Mouse (Mus musculus) heart, embryonic 16.5 days (tissue): ENCODE data around the gene Serpine2. TPM values are rescaled to one million over a fixed set of nuclear protein-coding genes. Genes with fewer than 3 reads are reported as not detected.

Experiments
- ATAC-seq: fragments of 200-750 bp; cut with Nextera tagmentation; replicated peaks from 2 replicates; pipeline ENCODE4 v1.8.0; 2017; ENCODE audit warnings: moderate number of reproducible peaks; ENCODE audit not compliant: insufficient read depth, low FRiP score; ENCODE audit errors: extremely low read depth
- H3K27ac ChIP-seq: fragments of 300-500 bp; sonication (generic); 2 replicates; pipeline ENCODE4 v1.5.1; 2014; ENCODE audit warnings: mild to moderate bottlenecking, low read length, control low read depth, moderate library complexity
- H3K27me3 ChIP-seq: fragments of 300-500 bp; sonication (generic); 2 replicates; pipeline ENCODE4 v1.6.1; 2014; ENCODE audit warnings: low read length, mixed read lengths; ENCODE audit not compliant: control insufficient read depth, insufficient read depth
- H3K36me3 ChIP-seq: fragments of 300-500 bp; sonication (generic); 2 replicates; pipeline ENCODE4 v1.6.1; 2014; ENCODE audit not compliant: control insufficient read depth, insufficient read depth
- H3K4me1 ChIP-seq: fragments of 300-500 bp; sonication (generic); 2 replicates; pipeline ENCODE4 v1.6.1; 2014; ENCODE audit warnings: low read length, mixed read lengths; ENCODE audit not compliant: control insufficient read depth, insufficient read depth
- H3K4me2 ChIP-seq: fragments of 300-500 bp; sonication (generic); 2 replicates; pipeline ENCODE4 v1.6.1; 2014; ENCODE audit warnings: low read depth, mild to moderate bottlenecking, control low read depth, low read length
- H3K4me3 ChIP-seq: fragments of 300-500 bp; sonication (generic); 2 replicates; pipeline ENCODE4 v1.5.1; 2014; ENCODE audit warnings: mild to moderate bottlenecking, control low read depth, low read length
- H3K9ac ChIP-seq: fragments of 300-500 bp; sonication (generic); 2 replicates; pipeline ENCODE4 v1.6.1; 2014; ENCODE audit warnings: low read length, control low read depth
- H3K9me3 ChIP-seq: fragments of 300-500 bp; sonication (generic); replicated peaks from 2 replicates; pipeline ENCODE4 v1.6.1; 2016; ENCODE audit warnings: low read length; ENCODE audit not compliant: control insufficient read depth
- WGBS: fragments of 180-500 bp; shearing (Covaris S2); extraction: QIAGEN DNeasy Blood & Tissue Kit; methylation state at CpG from one replicate; pipeline ENCODE4 v1.1.7; 2014; 5-methylcytosine and 5-hydroxymethylcytosine counted together
- polyA plus RNA-seq: library from polyadenylated mRNA; unstranded; fragments of >200 nt; fragmentation: Nextera tagmentation; extraction: Ambion mirVana; gene quantifications from 2 replicates; pipeline ENCODE4 v1.2.1, GENCODE M21; 2015

Gene Serpine2
- polyA plus RNA-seq, 1 experiment from 2014 or later, result 91.0 TPM

DNA sequence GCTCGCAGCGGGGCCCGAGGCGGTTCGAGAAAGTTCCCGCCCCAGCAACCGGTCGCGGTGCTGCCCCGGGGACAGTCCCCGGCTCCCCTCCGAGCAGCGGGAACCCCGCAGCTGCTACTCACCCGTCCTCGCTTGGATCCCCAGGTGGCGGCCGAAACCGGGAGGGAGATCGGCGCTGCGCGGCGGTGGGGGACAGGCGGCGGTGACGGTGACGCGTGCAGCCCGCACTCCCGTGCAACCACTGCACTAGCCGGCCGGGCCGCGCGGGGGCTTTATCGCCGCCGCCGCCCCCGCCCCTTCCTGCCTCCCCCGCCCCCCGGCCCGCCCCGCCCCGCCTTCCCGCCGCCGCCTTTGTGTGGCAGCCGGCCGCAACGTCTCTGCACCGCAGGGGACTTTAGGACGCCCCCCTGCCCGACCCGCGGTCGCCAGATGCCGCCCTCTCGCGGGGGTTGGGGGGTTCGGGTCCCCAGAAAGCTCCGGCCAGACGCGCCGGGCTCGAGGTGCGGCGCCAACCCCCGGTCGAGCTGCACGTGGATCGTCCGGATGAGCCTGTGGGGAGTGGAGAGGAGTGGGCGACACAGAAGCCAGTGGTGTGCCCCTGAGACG lies 2.5 kb downstream of the Serpine2 start:
- peaks cover 21% of the 10 kb centered on the region for H3K4me1 ChIP-seq
- H3K27me3 ChIP-seq, result no peaks in the 10 kb centered on the region
- H3K9me3 ChIP-seq, result no peaks in the 10 kb centered on the region
- H3K36me3 ChIP-seq, result no peaks in the 10 kb centered on the region
- peak overlapping the region; percentile 97 for H3K4me2 ChIP-seq
- H3K9ac ChIP-seq, result peak overlapping the region; percentile 87
- H3K4me3 ChIP-seq, result peak overlapping the region; percentile 83
- 1% methylated on average over 57 of the region's 76 CpGs for WGBS
- H3K27ac ChIP-seq, result peak overlapping the region; percentile 40; the same call in 1 of the 2 replicates
- peak; percentile 69 for ATAC-seq

GRCm38 (mm10) chr1:79857681-79858388 lies 3.1 kb downstream of the Serpine2 start:
- Histone ChIP-seq H3K27ac (no peak overlapping the region), H3K9me3 (no peaks in the 10 kb centered on the region), H3K9ac (peak overlapping the region; percentile 87), H3K36me3 (no peaks in the 10 kb centered on the region), H3K4me3 (peak overlapping the region; percentile 83), H3K4me1 (peaks cover 21% of the 10 kb centered on the region), H3K27me3 (no peaks in the 10 kb centered on the region), H3K4me2 (peak overlapping the region; percentile 97)
- ATAC-seq, result peak; percentile 24; the same call in 1 of the 2 replicates
- WGBS, result 4% methylated on average over 32 of the region's 32 CpGs

DNA sequence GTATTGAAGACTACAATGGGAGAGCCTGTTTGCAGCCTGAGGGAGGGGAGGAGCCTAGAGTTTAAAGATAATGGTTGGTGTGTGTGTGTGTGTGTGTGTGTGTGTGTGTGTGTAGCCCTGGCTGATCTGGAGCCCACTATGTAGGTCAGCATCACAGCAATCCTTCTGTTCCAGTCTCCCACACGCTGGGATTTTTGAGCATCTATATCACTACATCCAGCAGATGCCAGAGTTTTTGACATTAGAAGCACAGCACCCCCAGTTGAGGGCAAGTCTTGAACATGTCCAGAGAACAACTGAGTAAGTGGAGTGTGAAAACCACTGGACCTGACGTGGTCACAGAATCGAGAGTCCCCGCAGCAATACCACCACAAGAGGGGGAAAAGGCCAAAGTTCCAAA lies 4.2 kb downstream of the Serpine2 start:
- no peak for ATAC-seq
- Histone ChIP-seq H3K27ac (no peak overlapping the region), H3K9ac (no peak overlapping the region), H3K4me3 (no peak overlapping the region), H3K4me1 (peaks cover 21% of the 10 kb centered on the region), H3K4me2 (no peak overlapping the region), H3K9me3 (no peaks in the 10 kb centered on the region), H3K36me3 (no peaks in the 10 kb centered on the region), H3K27me3 (no peaks in the 10 kb centered on the region)
- 57% methylated on average over 4 of the region's 4 CpGs for WGBS

DNA sequence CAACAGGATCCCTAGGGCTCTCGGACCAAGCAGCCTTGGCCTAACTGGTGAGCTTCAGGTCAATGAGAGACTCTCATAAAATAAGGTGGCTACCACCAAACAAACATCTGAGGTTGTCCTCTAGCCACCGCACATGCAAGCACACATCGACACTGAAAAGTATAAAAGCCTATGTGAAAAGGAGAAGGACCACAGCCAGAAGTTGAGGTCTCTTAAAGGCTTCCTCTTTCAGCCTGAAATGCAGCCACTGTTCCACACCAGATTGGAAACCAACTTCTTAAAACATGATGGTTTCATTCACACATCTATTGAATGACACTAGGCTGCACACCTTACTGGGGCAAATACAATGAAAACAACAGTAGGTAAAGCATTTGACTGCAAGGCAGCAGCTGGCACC lies 7.5 kb downstream of the Serpine2 start:
- Histone ChIP-seq H3K4me2 (no peak overlapping the region), H3K4me3 (no peak overlapping the region), H3K36me3 (no peaks in the 10 kb centered on the region), H3K4me1 (peaks cover 15% of the 10 kb centered on the region), H3K27me3 (no peaks in the 10 kb centered on the region), H3K27ac (no peak overlapping the region), H3K9ac (no peak overlapping the region), H3K9me3 (no peaks in the 10 kb centered on the region)
- 88% methylated on average over 3 of the region's 3 CpGs for WGBS
- ATAC-seq, result no peak

DNA sequence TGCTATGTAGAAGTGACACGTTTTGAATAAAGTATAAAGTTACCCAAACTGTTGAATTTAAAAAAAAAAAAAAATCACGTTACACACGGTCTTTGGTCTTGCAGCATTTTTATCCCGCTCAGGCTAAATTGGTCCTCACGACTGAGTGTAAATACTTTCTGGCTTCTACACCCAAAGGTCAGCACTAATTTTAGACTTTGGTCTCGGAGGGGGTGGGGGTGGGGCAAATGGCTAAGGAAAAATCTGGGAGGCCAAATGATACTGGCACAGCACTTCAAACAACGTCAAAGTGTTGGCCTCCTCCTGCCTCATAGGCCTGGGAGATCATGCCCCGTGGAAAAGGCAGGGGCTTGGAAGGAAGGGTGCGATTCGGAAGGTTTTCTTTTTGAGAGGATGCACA lies 10.6 kb downstream of the Serpine2 start:
- Histone ChIP-seq H3K4me1 (peaks cover 15% of the 10 kb centered on the region), H3K27me3 (no peaks in the 10 kb centered on the region), H3K27ac (no peak overlapping the region), H3K9ac (no peak overlapping the region), H3K4me2 (peak overlapping the region; percentile 42), H3K9me3 (no peaks in the 10 kb centered on the region), H3K4me3 (no peak overlapping the region), H3K36me3 (no peaks in the 10 kb centered on the region)
- WGBS, result 47% methylated on average over 10 of the region's 10 CpGs
- ATAC-seq, result peak; percentile 69

DNA sequence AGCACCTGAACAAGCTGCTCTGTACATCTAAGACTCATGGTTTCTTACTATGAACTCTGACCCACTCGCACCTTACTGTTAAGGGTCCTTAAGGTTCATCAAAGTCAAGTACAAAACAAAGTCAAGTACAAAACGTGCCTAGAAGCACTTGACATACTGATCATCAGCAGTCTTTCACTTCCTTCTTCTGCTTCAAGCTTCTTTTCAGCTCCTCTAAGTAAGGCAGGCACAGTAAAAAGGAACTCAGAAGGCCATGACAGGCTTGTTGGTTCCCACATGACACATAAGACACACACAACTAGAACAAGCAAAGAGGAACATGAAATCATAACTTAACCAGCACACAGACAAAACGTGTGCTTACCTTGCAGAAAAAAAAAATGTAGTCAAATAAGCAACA lies 12.3 kb downstream of the Serpine2 start:
- Histone ChIP-seq H3K4me1 (peaks cover 15% of the 10 kb centered on the region), H3K4me2 (no peak overlapping the region), H3K9ac (no peak overlapping the region), H3K9me3 (no peaks in the 10 kb centered on the region), H3K4me3 (no peak overlapping the region), H3K36me3 (no peaks in the 10 kb centered on the region), H3K27me3 (no peaks in the 10 kb centered on the region), H3K27ac (no peak overlapping the region)
- no peak for ATAC-seq
- WGBS, result 62% methylated on average over 3 of the region's 3 CpGs

DNA sequence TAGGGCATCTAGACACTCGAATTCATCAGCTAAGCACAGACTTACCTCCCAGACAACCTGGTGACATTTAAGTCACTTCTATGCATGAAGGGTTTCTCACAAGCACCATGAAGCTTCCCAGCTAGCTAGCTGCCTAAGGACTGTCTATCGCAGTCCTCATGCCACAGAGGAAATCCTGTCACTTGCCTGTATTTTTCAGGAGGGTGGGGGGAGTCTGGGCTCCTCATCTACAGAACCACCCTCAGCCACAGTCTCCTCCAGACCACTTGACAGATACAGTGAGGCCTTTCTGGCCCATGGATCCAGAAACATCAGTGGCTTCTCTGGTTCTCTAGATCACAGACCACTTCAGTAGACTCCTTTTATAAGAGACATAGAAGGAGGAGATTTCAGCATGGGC lies 14.1 kb downstream of the Serpine2 start:
- Histone ChIP-seq H3K27me3 (no peaks in the 10 kb centered on the region), H3K4me2 (no peak overlapping the region), H3K4me1 (peaks cover 15% of the 10 kb centered on the region), H3K27ac (no peak overlapping the region), H3K9ac (no peak overlapping the region), H3K4me3 (no peak overlapping the region), H3K36me3 (no peaks in the 10 kb centered on the region), H3K9me3 (no peaks in the 10 kb centered on the region)
- 75% methylated on average over 2 of the region's 2 CpGs for WGBS
- ATAC-seq, result no peak

- WGBS, result 77% methylated on average over 16 of the region's 16 CpGs
- H3K4me1 ChIP-seq, result 0 out of 2 replicates have a peak, but pooled peaks cover 3% of the 10 kb centered on the region
- no peak overlapping the region for H3K27ac ChIP-seq
- H3K9ac ChIP-seq, result no peak overlapping the region
- no peaks in the 10 kb centered on the region for H3K36me3 ChIP-seq
- no peak overlapping the region for H3K4me3 ChIP-seq
- ATAC-seq, result no peak
- H3K9me3 ChIP-seq, result no peaks in the 10 kb centered on the region
- H3K27me3 ChIP-seq, result no peaks in the 10 kb centered on the region
- H3K4me2 ChIP-seq, result no peak overlapping the region
These were observed 28.1 kb downstream of the Serpine2 start for GRCm38 (mm10) chr1:79832719-79833404.
